In genomic region chr17:22673891-22674622, GRCm38 (mm10) we compare ENCODE assay signal across 9 mouse cellular contexts.
DNase-seq lines count a peak whose midpoint lies in the region; ATAC-seq and TF ChIP-seq lines count a peak whose summit lies in the region.
"Had no signal": no experiment of that assay in that cellular context is flagged by ENCODE, and none has a peak within 500 bp of the region (broad histone marks: within the 10 kb centered on the region; RNA-seq: fewer than 3 reads in every experiment).

No protein-coding gene starts in this region.

- H3K36me3 ChIP-seq in heart, embryonic 13.5 days = no peaks in the 10 kb centered on the region
- H3K36me3 ChIP-seq in embryonic facial prominence, embryonic 15.5 days = no peaks in the 10 kb centered on the region
- no peaks in the 10 kb centered on the region for H3K36me3 ChIP-seq in myocyte (ENCODE audit: control insufficient read depth, insufficient read depth)

- H3K4me3 ChIP-seq in heart, embryonic 13.5 days = peak overlapping the region; percentile 62
- peak overlapping the region; percentile 40 for H3K4me3 ChIP-seq in embryonic facial prominence, embryonic 15.5 days (replicated peaks)
- H3K4me3 ChIP-seq in myocyte = no peak overlapping the region

- DNase-seq in heart, adult 18-20 months = no peak
- DNase-seq in MN1 (ENCODE audit: low spot score) = peak; percentile 85
- DNase-seq in kidney, postnatal 36 days = peak; percentile 4 to 34
- no peak for DNase-seq in urinary bladder, postnatal 25 days (ENCODE audit: low spot score)
- no peak for DNase-seq in adipocyte (ENCODE audit: low spot score)

- no peaks in the 10 kb centered on the region for H3K79me2 ChIP-seq in myocyte (ENCODE audit: control insufficient read depth, insufficient read depth)

- ATAC-seq in heart, embryonic 13.5 days (ENCODE audit: extremely low read depth, insufficient number of reproducible peaks, low FRiP score, low TSS enrichment) = peak; percentile 81
- ATAC-seq in embryonic facial prominence, embryonic 15.5 days (ENCODE audit: insufficient number of reproducible peaks, low FRiP score, low TSS enrichment, low read depth) = 0 out of 2 replicates have a peak, but pooled peaks have one; percentile 34
- ATAC-seq: Patski had no signal

- peak overlapping the region; percentile 71 for H3K4me2 ChIP-seq in heart, embryonic 13.5 days
- H3K4me2 ChIP-seq in embryonic facial prominence, embryonic 15.5 days (replicated peaks) = peak overlapping the region; percentile 44
- H3K4me2 ChIP-seq in myocyte (ENCODE audit: low read depth) = peak overlapping the region; percentile 18

- H3K27me3 ChIP-seq in heart, embryonic 13.5 days (replicated peaks) = no peaks in the 10 kb centered on the region
- no peaks in the 10 kb centered on the region for H3K27me3 ChIP-seq in embryonic facial prominence, embryonic 15.5 days
- H3K27me3 ChIP-seq in myocyte (ENCODE audit: control insufficient read depth, insufficient read depth, insufficient read length) = no peaks in the 10 kb centered on the region
- H3K27me3 ChIP-seq: Patski had no signal

- H3ac ChIP-seq in myocyte (ENCODE audit: control insufficient read depth, insufficient read length) = no peak overlapping the region

- no peak for TF ChIP-seq POLR2A in myocyte (IDR thresholded peaks at IDR 0.05; ENCODE audit: insufficient read length, low read depth)

- 12% methylated on average over 16 of the region's 16 CpGs for WGBS in heart, embryonic 13.5 days
- 25% methylated on average over 16 of the region's 16 CpGs for WGBS in embryonic facial prominence, embryonic 15.5 days

- H3K27ac ChIP-seq in heart, embryonic 13.5 days (replicated peaks) = no peak overlapping the region
- H3K27ac ChIP-seq in embryonic facial prominence, embryonic 15.5 days (replicated peaks) = no peak overlapping the region

- peak overlapping the region; percentile 81 for H3K9ac ChIP-seq in heart, embryonic 13.5 days
- no peak overlapping the region for H3K9ac ChIP-seq in embryonic facial prominence, embryonic 15.5 days

- no peaks in the 10 kb centered on the region for H3K4me1 ChIP-seq in heart, embryonic 13.5 days
- no peaks in the 10 kb centered on the region for H3K4me1 ChIP-seq in embryonic facial prominence, embryonic 15.5 days

- H3K9me3 ChIP-seq in heart, embryonic 13.5 days = no peaks in the 10 kb centered on the region
- no peaks in the 10 kb centered on the region for H3K9me3 ChIP-seq in embryonic facial prominence, embryonic 15.5 days (replicated peaks)

TF ChIP-seq in myocyte, 11 proteins besides CTCF, POLR2A, EP300 and RAD21:
- TF ChIP-seq REST (IDR thresholded peaks at IDR 0.05; ENCODE audit: insufficient read depth, insufficient read length) = no peak
- no peak for TF ChIP-seq TCF3 (IDR thresholded peaks at IDR 0.05; ENCODE audit: insufficient read length, low read depth)
- TF ChIP-seq TCF12 (IDR thresholded peaks at IDR 0.05; ENCODE audit: insufficient read depth, poor library complexity, severe bottlenecking) = no peak
- no peak for TF ChIP-seq MAX (IDR thresholded peaks at IDR 0.05; ENCODE audit: low read depth)
- no peak for TF ChIP-seq CEBPB (IDR thresholded peaks at IDR 0.05; ENCODE audit: insufficient read depth, poor library complexity, severe bottlenecking)
- TF ChIP-seq MYOD1 (IDR thresholded peaks at IDR 0.05; ENCODE audit: control insufficient read depth in 1 of 3, insufficient read length in 2 of 3, low read depth in 2 of 3) = no peak
- no peak for TF ChIP-seq MYOG (IDR thresholded peaks at IDR 0.05; ENCODE audit: control insufficient read depth in 1 of 3, insufficient read depth in 1 of 3, insufficient read length in 2 of 3, low read depth in 2 of 3)
- no peak for TF ChIP-seq USF1 (IDR thresholded peaks at IDR 0.05; ENCODE audit: low read depth)

Comparison
In these comparisons a context has a peak if more than half of its experiments do, and no peak if none do; other contexts are left out.
1. H3K4me2 ChIP-seq: peak in every context shown above with its lines; median percentile 71 in heart, embryonic 13.5 days; 44 in embryonic facial prominence, embryonic 15.5 days; 18 in myocyte.
2. DNase-seq: peak in MN1 (single experiment) and kidney, postnatal 36 days (2 of 2); none in heart, adult 18-20 months (0 of 2), urinary bladder, postnatal 25 days (single experiment) and adipocyte (single experiment).